Mouse (Mus musculus) layer of hippocampus, postnatal 14 days (tissue): ENCODE measurements around the gene Gtdc1. TPM values are rescaled to one million over a fixed set of nuclear protein-coding genes. Genes with fewer than 3 reads are reported as not detected.

ENCODE experiments used
- DNase-seq, 2 experiments: peaks; one replicate each; pipeline ENCODE4 v3.0.0; 2021 to 2022; ENCODE audit warnings: low spot score in 2 of 2, mixed read lengths in 1 of 2
- total RNA-seq, 2 experiments: library from RNA; stranded (reverse); gene quantifications; 2 replicates each; pipeline ENCODE4 v1.2.3; 2021

Gtdc1 gene
- total RNA-seq, 2 experiments from 2014 or later: 64.7 to 66.4 TPM

- DNase-seq: no peak
Observed at GRCm38 (mm10) chr2:44538135-44538534, 389.3 kb downstream of the Gtdc1 start.

GRCm38 (mm10) chr2:44535760-44536159, 391.7 kb downstream of the Gtdc1 start:
- DNase-seq: peak; percentile 43 to 44

GRCm38 (mm10) chr2:44535136-44535675, 392.3 kb downstream of the Gtdc1 start:
- no peak for DNase-seq

GRCm38 (mm10) chr2:44526110-44527032, 401.1 kb downstream of the Gtdc1 start:
- DNase-seq: no peak

- no peak for DNase-seq
Observed at GRCm38 (mm10) chr2:44525187-44525919, 402.1 kb downstream of the Gtdc1 start.

GRCm38 (mm10) chr2:44519236-44519635, 408.2 kb downstream of the Gtdc1 start:
- no peak for DNase-seq

GRCm38 (mm10) chr2:44518085-44518484, 409.4 kb downstream of the Gtdc1 start:
- no peak for DNase-seq

Other genes starting within 250 kb of the Gtdc1 start
- 100 to 1,000 TPM; 345 to 384 TPM for gene Zeb2, start 189.7 kb upstream of the Gtdc1 start, total RNA-seq